Mouse (Mus musculus): ENCODE measurements around the gene Fam149b.

Gene Fam149b

GRCm38 (mm10) chr14:20392326-20392725 lies 44.4 kb downstream of the Fam149b start:
- DNase-seq: no peak

- DNase-seq: peak; percentile 93
Measured at GRCm38 (mm10) chr14:20393205-20393913, 45.4 kb downstream of the Fam149b start, which contains the start of gene Mrps16. Gene Mrps16 (minus strand): TSS chr14:20393634.

DNA sequence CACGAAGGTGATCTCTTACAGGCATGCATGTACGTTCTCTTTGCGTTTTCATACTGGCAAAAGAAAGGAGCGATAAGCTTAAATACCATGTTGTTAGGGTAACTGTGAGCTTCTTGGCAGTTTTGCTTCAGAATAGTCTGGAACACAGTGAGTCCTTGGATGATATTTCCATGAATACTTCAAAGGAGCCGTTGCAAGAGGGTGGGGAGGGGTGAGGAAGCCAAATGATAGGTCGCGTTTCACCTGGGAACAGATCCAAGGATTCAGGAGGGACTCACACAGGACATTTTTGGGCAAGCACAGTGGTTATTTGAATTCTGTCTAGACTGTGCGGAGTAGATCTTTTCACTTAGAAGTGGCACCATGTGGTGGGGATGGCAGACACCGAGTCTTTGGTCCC lies 49.3 kb downstream of the Fam149b start:
- no peak for DNase-seq

DNA sequence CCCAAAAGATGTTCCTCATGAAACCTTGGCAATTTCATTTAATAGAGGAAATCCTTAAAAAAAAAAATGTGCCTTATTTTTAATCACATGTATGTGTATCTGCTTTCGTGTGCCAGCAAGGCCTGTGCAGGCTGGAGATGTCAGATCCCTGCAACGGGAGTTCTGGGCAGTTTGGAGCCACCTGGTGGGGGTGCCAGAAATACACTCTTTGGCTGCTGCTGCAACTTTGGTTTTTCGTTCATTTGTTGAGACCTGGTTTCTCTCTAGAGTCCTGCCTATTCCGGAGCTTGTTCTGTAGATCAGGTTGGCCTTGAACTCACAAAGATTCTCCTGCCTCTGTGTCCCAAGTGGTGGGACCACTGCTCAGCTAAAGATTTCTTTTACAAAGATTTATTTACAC lies 50.9 kb downstream of the Fam149b start:
- peak; percentile 75 for DNase-seq

- peak; percentile 47 for DNase-seq
Measured at GRCm38 (mm10) chr14:20400071-20400470, 52.1 kb downstream of the Fam149b start.

DNA sequence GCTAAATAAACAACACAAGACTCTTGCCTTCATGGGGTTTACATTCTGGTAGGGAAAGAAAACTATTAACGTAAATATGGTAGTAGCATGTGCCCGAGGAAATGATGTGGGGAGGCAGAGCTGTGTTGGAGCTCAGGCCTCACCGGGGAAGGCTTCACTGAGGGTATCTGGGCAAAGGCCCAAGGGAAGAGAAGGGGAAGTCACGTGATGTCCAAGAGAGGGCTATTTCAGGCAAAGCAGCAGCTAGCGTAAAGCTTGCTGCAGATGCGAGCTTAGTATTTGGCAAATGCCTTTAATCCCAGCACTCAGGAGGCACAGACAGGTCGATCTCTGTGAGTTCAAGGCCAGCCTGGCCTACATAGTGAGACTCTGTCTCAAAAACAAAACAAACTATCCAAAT lies 74.3 kb downstream of the Fam149b start:
- no peak for DNase-seq

GRCm38 (mm10) chr14:20423046-20423445 lies 75.1 kb downstream of the Fam149b start:
- no peak for DNase-seq

DNA sequence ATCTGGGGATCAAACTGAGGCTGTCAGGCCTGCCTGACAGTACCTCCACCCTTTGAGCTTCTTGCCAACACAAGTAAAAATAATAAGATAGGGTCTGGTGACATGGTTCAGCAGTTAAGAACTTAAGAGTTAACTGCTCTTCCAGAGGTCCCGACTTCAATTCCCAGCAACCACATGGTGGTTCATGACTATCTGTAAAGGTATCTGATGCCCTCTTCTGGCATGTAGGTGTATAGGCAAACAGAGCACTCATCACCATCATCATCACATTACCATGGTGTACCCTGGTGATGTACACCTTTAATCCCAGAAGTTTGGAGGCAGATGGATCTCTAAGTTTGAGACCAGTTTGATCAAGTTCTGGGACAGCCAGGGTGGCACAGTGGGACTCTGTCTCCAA lies 80.6 kb downstream of the Fam149b start:
- DNase-seq: no peak

DNA sequence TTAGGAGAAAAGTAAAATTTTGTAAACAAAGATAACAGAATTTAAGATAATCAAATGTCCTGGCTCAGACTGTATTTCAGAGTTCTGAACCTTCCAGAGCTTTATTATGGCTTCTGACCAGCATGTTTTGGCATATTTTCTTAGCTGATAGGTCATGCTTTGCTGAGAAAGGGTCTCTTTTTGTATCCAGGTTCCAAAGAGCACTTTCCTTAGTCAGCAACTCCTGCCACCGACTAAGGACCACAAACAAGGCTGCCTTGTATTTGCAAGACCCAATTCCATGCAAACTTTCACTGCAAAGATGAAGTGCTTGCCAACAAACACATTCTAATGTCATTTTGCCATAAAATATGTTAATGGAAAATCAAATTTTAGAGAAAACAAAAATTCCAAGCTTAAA lies 81.9 kb downstream of the Fam149b start:
- DNase-seq: no peak

DNA sequence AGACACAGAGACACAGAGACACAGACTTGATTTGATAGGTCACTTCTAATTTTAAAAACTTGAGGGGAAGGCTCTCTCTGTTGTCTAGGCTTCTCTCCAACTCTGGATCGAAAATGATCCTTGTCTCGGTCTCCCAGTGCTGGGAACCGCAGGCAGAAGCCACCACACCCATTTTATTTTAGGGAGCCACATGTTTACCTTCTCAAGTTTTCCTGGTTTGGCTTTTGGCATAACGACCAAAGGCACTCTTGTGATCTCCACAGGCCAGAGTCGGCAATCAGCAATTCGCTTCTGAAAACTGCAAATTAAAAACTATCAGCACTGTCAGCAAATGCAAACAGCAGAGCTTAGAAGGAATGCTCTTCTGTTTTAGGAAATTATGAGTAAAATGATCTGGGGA lies 83.8 kb downstream of the Fam149b start:
- DNase-seq: no peak

GRCm38 (mm10) chr14:20432420-20432819 lies 84.5 kb downstream of the Fam149b start:
- DNase-seq: no peak
